Mouse (Mus musculus): ENCODE results near the gene Gsta3. TPM values are rescaled to one million over a fixed set of nuclear protein-coding genes. Genes with fewer than 3 reads are reported as not detected.
"Not testable (repeated sequence)": the region's sequence is repeated elsewhere in the genome, so short reads cannot be mapped to it uniquely, and the experiment has no call there.

Gene Gsta3
- polyA plus RNA-seq, 1 experiment from 2014 or later, result 17.8 TPM

- no peaks in the 10 kb centered on the region for H3K36me3 ChIP-seq (ENCODE audit: control insufficient read depth, insufficient read depth, low read length)
- no peak for ATAC-seq (ENCODE audit: insufficient read depth, low FRiP score)
- H3K4me2 ChIP-seq (ENCODE audit: low read depth, low read length), result no peak overlapping the region
- no peak overlapping the region for H3K4me3 ChIP-seq (replicated peaks; ENCODE audit: low read length)
- H3K27ac ChIP-seq (ENCODE audit: low read length), result no peak overlapping the region
- H3K9me3 ChIP-seq (replicated peaks; ENCODE audit: control insufficient read depth, low read length), result no peaks in the 10 kb centered on the region
- WGBS, result 78% methylated on average over 4 of the region's 4 CpGs
- H3K4me1 ChIP-seq (ENCODE audit: control insufficient read depth, insufficient read depth, low read length), result no peaks in the 10 kb centered on the region
- H3K27me3 ChIP-seq (ENCODE audit: control insufficient read depth, insufficient read depth, low read length), result no peaks in the 10 kb centered on the region
- H3K9ac ChIP-seq (ENCODE audit: low read length), result no peak overlapping the region
Measured at GRCm38 (mm10) chr1:21263986-21264385, 23.6 kb downstream of the Gsta3 start.

GRCm38 (mm10) chr1:21264747-21265146, 24.4 kb downstream of the Gsta3 start:
- 76% methylated on average over 8 of the region's 8 CpGs for WGBS
- no peaks in the 10 kb centered on the region for H3K4me1 ChIP-seq (ENCODE audit: control insufficient read depth, insufficient read depth, low read length)
- no peak overlapping the region for H3K9ac ChIP-seq (ENCODE audit: low read length)
- no peaks in the 10 kb centered on the region for H3K27me3 ChIP-seq (ENCODE audit: control insufficient read depth, insufficient read depth, low read length)
- no peaks in the 10 kb centered on the region for H3K36me3 ChIP-seq (ENCODE audit: control insufficient read depth, insufficient read depth, low read length)
- H3K4me3 ChIP-seq (replicated peaks; ENCODE audit: low read length), result no peak overlapping the region
- H3K27ac ChIP-seq (ENCODE audit: low read length), result no peak overlapping the region
- H3K9me3 ChIP-seq (replicated peaks; ENCODE audit: control insufficient read depth, low read length), result no peaks in the 10 kb centered on the region
- ATAC-seq (ENCODE audit: insufficient read depth, low FRiP score), result no peak
- no peak overlapping the region for H3K4me2 ChIP-seq (ENCODE audit: low read depth, low read length)

GRCm38 (mm10) chr1:21266766-21267165, 26.4 kb downstream of the Gsta3 start:
- H3K27me3 ChIP-seq (ENCODE audit: control insufficient read depth, insufficient read depth, low read length), result no peaks in the 10 kb centered on the region
- H3K36me3 ChIP-seq (ENCODE audit: control insufficient read depth, insufficient read depth, low read length), result no peaks in the 10 kb centered on the region
- 84% methylated on average over 1 of the region's 1 CpGs for WGBS
- no peak overlapping the region for H3K4me3 ChIP-seq (replicated peaks; ENCODE audit: low read length)
- no peak overlapping the region for H3K27ac ChIP-seq (ENCODE audit: low read length)
- H3K4me2 ChIP-seq (ENCODE audit: low read depth, low read length), result no peak overlapping the region
- ATAC-seq (ENCODE audit: insufficient read depth, low FRiP score), result no peak
- no peak overlapping the region for H3K9ac ChIP-seq (ENCODE audit: low read length)
- no peaks in the 10 kb centered on the region for H3K9me3 ChIP-seq (replicated peaks; ENCODE audit: control insufficient read depth, low read length)
- no peaks in the 10 kb centered on the region for H3K4me1 ChIP-seq (ENCODE audit: control insufficient read depth, insufficient read depth, low read length)

GRCm38 (mm10) chr1:21267466-21267865, 27.1 kb downstream of the Gsta3 start:
- not testable (repeated sequence) for H3K4me1 ChIP-seq (ENCODE audit: control insufficient read depth, insufficient read depth, low read length); H3K4me3 ChIP-seq (replicated peaks; ENCODE audit: low read length); H3K27ac ChIP-seq (ENCODE audit: low read length); H3K9ac ChIP-seq (ENCODE audit: low read length); H3K36me3 ChIP-seq (ENCODE audit: control insufficient read depth, insufficient read depth, low read length); H3K27me3 ChIP-seq (ENCODE audit: control insufficient read depth, insufficient read depth, low read length); ATAC-seq (ENCODE audit: insufficient read depth, low FRiP score); H3K9me3 ChIP-seq (replicated peaks; ENCODE audit: control insufficient read depth, low read length); H3K4me2 ChIP-seq (ENCODE audit: low read depth, low read length)
- 84% methylated on average over 6 of the region's 7 CpGs for WGBS

- Histone ChIP-seq H3K27ac (ENCODE audit: low read length) (no peak overlapping the region), H3K4me2 (ENCODE audit: low read depth, low read length) (peak overlapping the region; percentile 67), H3K9ac (ENCODE audit: low read length) (peak overlapping the region; percentile 62), H3K27me3 (ENCODE audit: control insufficient read depth, insufficient read depth, low read length) (no peaks in the 10 kb centered on the region), H3K36me3 (ENCODE audit: control insufficient read depth, insufficient read depth, low read length) (no peaks in the 10 kb centered on the region), H3K4me1 (ENCODE audit: control insufficient read depth, insufficient read depth, low read length) (no peaks in the 10 kb centered on the region), H3K9me3 (replicated peaks; ENCODE audit: control insufficient read depth, low read length) (no peaks in the 10 kb centered on the region), H3K4me3 (replicated peaks; ENCODE audit: low read length) (peak overlapping the region; percentile 43)
- WGBS, result 19% methylated on average over 18 of the region's 18 CpGs
- ATAC-seq (ENCODE audit: insufficient read depth, low FRiP score), result peak; percentile 57; the same call in 1 of the 2 replicates
Measured at GRCm38 (mm10) chr1:21271343-21272055, 31.1 kb downstream of the Gsta3 start.

GRCm38 (mm10) chr1:21272056-21272431, 31.7 kb downstream of the Gsta3 start:
- H3K9ac ChIP-seq (ENCODE audit: low read length), result peak overlapping the region; percentile 62
- H3K4me3 ChIP-seq (replicated peaks; ENCODE audit: low read length), result peak overlapping the region; percentile 43
- H3K4me2 ChIP-seq (ENCODE audit: low read depth, low read length), result peak overlapping the region; percentile 67
- no peak overlapping the region; the same call in 1 of the 2 replicates for H3K27ac ChIP-seq (ENCODE audit: low read length)
- H3K9me3 ChIP-seq (replicated peaks; ENCODE audit: control insufficient read depth, low read length), result no peaks in the 10 kb centered on the region
- 17% methylated on average over 14 of the region's 14 CpGs for WGBS
- no peaks in the 10 kb centered on the region for H3K36me3 ChIP-seq (ENCODE audit: control insufficient read depth, insufficient read depth, low read length)
- no peaks in the 10 kb centered on the region for H3K4me1 ChIP-seq (ENCODE audit: control insufficient read depth, insufficient read depth, low read length)
- no peak for ATAC-seq (ENCODE audit: insufficient read depth, low FRiP score)
- no peaks in the 10 kb centered on the region for H3K27me3 ChIP-seq (ENCODE audit: control insufficient read depth, insufficient read depth, low read length)

GRCm38 (mm10) chr1:21273091-21273490, 32.7 kb downstream of the Gsta3 start:
- no peaks in the 10 kb centered on the region for H3K36me3 ChIP-seq (ENCODE audit: control insufficient read depth, insufficient read depth, low read length)
- H3K9ac ChIP-seq (ENCODE audit: low read length), result no peak overlapping the region
- no peak overlapping the region for H3K4me3 ChIP-seq (replicated peaks; ENCODE audit: low read length)
- no peaks in the 10 kb centered on the region for H3K9me3 ChIP-seq (replicated peaks; ENCODE audit: control insufficient read depth, low read length)
- 91% methylated on average over 6 of the region's 6 CpGs for WGBS
- ATAC-seq (ENCODE audit: insufficient read depth, low FRiP score), result no peak
- no peaks in the 10 kb centered on the region for H3K27me3 ChIP-seq (ENCODE audit: control insufficient read depth, insufficient read depth, low read length)
- H3K27ac ChIP-seq (ENCODE audit: low read length), result no peak overlapping the region
- H3K4me2 ChIP-seq (ENCODE audit: low read depth, low read length), result no peak overlapping the region
- no peaks in the 10 kb centered on the region for H3K4me1 ChIP-seq (ENCODE audit: control insufficient read depth, insufficient read depth, low read length)

GRCm38 (mm10) chr1:21274437-21275040, 34.1 kb downstream of the Gsta3 start:
- H3K4me2 ChIP-seq (ENCODE audit: low read depth, low read length), result no peak overlapping the region
- ATAC-seq (ENCODE audit: insufficient read depth, low FRiP score), result no peak
- no peaks in the 10 kb centered on the region for H3K36me3 ChIP-seq (ENCODE audit: control insufficient read depth, insufficient read depth, low read length)
- 60% methylated on average over 2 of the region's 2 CpGs for WGBS
- H3K27me3 ChIP-seq (ENCODE audit: control insufficient read depth, insufficient read depth, low read length), result no peaks in the 10 kb centered on the region
- H3K4me1 ChIP-seq (ENCODE audit: control insufficient read depth, insufficient read depth, low read length), result no peaks in the 10 kb centered on the region
- no peak overlapping the region for H3K4me3 ChIP-seq (replicated peaks; ENCODE audit: low read length)
- no peak overlapping the region for H3K9ac ChIP-seq (ENCODE audit: low read length)
- no peaks in the 10 kb centered on the region for H3K9me3 ChIP-seq (replicated peaks; ENCODE audit: control insufficient read depth, low read length)
- H3K27ac ChIP-seq (ENCODE audit: low read length), result no peak overlapping the region

- not testable (repeated sequence) for H3K27me3 ChIP-seq (ENCODE audit: control insufficient read depth, insufficient read depth, low read length); ATAC-seq (ENCODE audit: insufficient read depth, low FRiP score); H3K9ac ChIP-seq (ENCODE audit: low read length); H3K4me3 ChIP-seq (replicated peaks; ENCODE audit: low read length); H3K36me3 ChIP-seq (ENCODE audit: control insufficient read depth, insufficient read depth, low read length); H3K4me1 ChIP-seq (ENCODE audit: control insufficient read depth, insufficient read depth, low read length); H3K9me3 ChIP-seq (replicated peaks; ENCODE audit: control insufficient read depth, low read length); H3K4me2 ChIP-seq (ENCODE audit: low read depth, low read length); H3K27ac ChIP-seq (ENCODE audit: low read length)
- WGBS, result 81% methylated on average over 5 of the region's 5 CpGs
Measured at GRCm38 (mm10) chr1:21275366-21275765, 35.0 kb downstream of the Gsta3 start.
